23 mouse cellular contexts compared by ENCODE assay signal in the genomic region with DNA sequence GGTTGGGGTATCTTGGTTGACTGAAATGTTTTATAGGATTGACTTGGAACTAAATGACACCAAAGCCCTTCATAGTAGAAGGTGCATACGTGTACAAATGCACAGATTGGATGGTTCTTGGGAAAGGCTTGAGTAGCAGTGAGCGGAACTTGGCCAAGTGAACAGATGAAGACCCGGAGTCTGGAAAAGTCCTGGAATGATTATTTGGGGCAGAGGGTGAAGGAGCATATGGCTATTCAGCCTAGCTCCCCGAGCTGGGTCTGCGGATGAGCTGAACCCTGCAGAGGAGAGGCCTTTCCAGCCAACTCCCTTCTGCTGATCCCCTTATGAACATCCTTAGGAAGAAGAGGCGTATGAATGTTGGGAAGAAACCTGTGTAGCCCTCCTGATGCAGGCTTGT.
"Had no signal": no experiment of that assay in that cellular context is flagged by ENCODE, and none has a peak within 500 bp of the region (broad histone marks: within the 10 kb centered on the region; RNA-seq: fewer than 3 reads in every experiment).

No protein-coding gene starts in this region.

- H3K27ac ChIP-seq: kidney, postnatal 0 days; layer of hippocampus, adult 2 months; liver, embryonic 14.5 days; midbrain, embryonic 12.5 days; midbrain, embryonic 15.5 days; neural tube, embryonic 12.5 days; neural tube, embryonic 15.5 days; stomach, embryonic 15.5 days had no signal

- H3K4me2 ChIP-seq: limb, embryonic 12.5 days; limb, embryonic 15.5 days; liver, embryonic 11.5 days; lung, embryonic 14.5 days; midbrain, embryonic 12.5 days; midbrain, embryonic 15.5 days; neural tube, embryonic 12.5 days; neural tube, embryonic 15.5 days; stomach, embryonic 15.5 days had no signal

- DNase-seq: kidney, postnatal 25 days; layer of hippocampus, adult 9-11 months; liver, postnatal 0 days; lung, embryonic 14.5 days; right cerebral cortex, adult 18-20 months; right cerebral cortex, postnatal 25 days; spleen, adult 18-20 months; thymus, adult 2 months; thymus, postnatal 14 days; thymus, postnatal 4 days had no signal

- H3K9ac ChIP-seq: limb, embryonic 12.5 days; limb, embryonic 15.5 days; liver, embryonic 14.5 days; liver, postnatal 0 days; lung, embryonic 14.5 days; midbrain, embryonic 12.5 days; midbrain, embryonic 15.5 days; neural tube, embryonic 12.5 days; neural tube, embryonic 15.5 days; stomach, embryonic 15.5 days had no signal

- H3K9me3 ChIP-seq: limb, embryonic 12.5 days; limb, embryonic 15.5 days; megakaryocyte, embryonic 14.5 days; midbrain, embryonic 12.5 days; midbrain, embryonic 15.5 days; neural tube, embryonic 12.5 days; neural tube, embryonic 15.5 days; stomach, embryonic 15.5 days had no signal

- H3K36me3 ChIP-seq: limb, embryonic 12.5 days; limb, embryonic 15.5 days; midbrain, embryonic 12.5 days; midbrain, embryonic 15.5 days; neural tube, embryonic 12.5 days; neural tube, embryonic 15.5 days; stomach, embryonic 15.5 days had no signal

- H3K27me3 ChIP-seq: limb, embryonic 15.5 days; midbrain, embryonic 15.5 days; neural tube, embryonic 12.5 days; neural tube, embryonic 15.5 days; stomach, embryonic 15.5 days had no signal

- ATAC-seq: liver, postnatal 0 days; lung, postnatal 0 days; midbrain, embryonic 15.5 days had no signal

- H3K4me1 ChIP-seq: megakaryocyte, embryonic 14.5 days; midbrain, embryonic 12.5 days; midbrain, embryonic 15.5 days; neural tube, embryonic 12.5 days; neural tube, embryonic 15.5 days; stomach, embryonic 15.5 days had no signal

- H3K4me3 ChIP-seq: layer of hippocampus, adult 2 months; limb, embryonic 12.5 days; limb, embryonic 15.5 days; megakaryocyte, embryonic 14.5 days; midbrain, embryonic 12.5 days; midbrain, embryonic 15.5 days; neural tube, embryonic 12.5 days; neural tube, embryonic 15.5 days; stomach, embryonic 15.5 days had no signal
